Mouse (Mus musculus) layer of hippocampus, adult 11-12 months (tissue): ENCODE results near the gene Slc34a3.
A peak's percentile ranks its signal among the peaks of the same experiment; 100 is the strongest.

Experiments
- DNase-seq: peaks from one replicate; pipeline ENCODE4 v3.0.0; 2022; ENCODE audit warnings: low spot score

The Slc34a3 gene

GRCm38 (mm10) chr2:25193330-25193770 lies 40.8 kb downstream of the Slc34a3 start:
- DNase-seq: peak; percentile 88

GRCm38 (mm10) chr2:25187841-25188240 lies 46.3 kb downstream of the Slc34a3 start:
- DNase-seq: no peak

GRCm38 (mm10) chr2:25186575-25186930 lies 47.6 kb downstream of the Slc34a3 start:
- no peak for DNase-seq

- DNase-seq: peak; percentile 43
Measured at GRCm38 (mm10) chr2:25185625-25186574, 48.3 kb downstream of the Slc34a3 start.

- no peak for DNase-seq
Measured at GRCm38 (mm10) chr2:25184496-25184895, 49.7 kb downstream of the Slc34a3 start.

GRCm38 (mm10) chr2:25183336-25183735 lies 50.8 kb downstream of the Slc34a3 start:
- no peak for DNase-seq

GRCm38 (mm10) chr2:25182664-25183063 lies 51.5 kb downstream of the Slc34a3 start:
- no peak for DNase-seq

GRCm38 (mm10) chr2:25181891-25182397 lies 52.2 kb downstream of the Slc34a3 start:
- DNase-seq: no peak

- DNase-seq: no peak
Measured at GRCm38 (mm10) chr2:25180973-25181890, 52.9 kb downstream of the Slc34a3 start.

- peak; percentile 96 for DNase-seq
Measured at GRCm38 (mm10) chr2:25180478-25180903, 53.7 kb downstream of the Slc34a3 start, which contains the start of gene Nrarp. Gene Nrarp, plus strand, starts transcription at chr2:25180758.

GRCm38 (mm10) chr2:25179566-25180217 lies 54.5 kb downstream of the Slc34a3 start:
- no peak for DNase-seq
